Mouse (Mus musculus) liver (tissue): Measurements from ENCODE around the gene Armc6.
A peak's percentile ranks its signal among the peaks of the same experiment; 100 is the strongest.

Experiments used
- DNase-seq: peaks from one replicate; pipeline ENCODE4 v3.0.0-alpha.2; 2020; ENCODE audit warnings: mixed read lengths

Armc6 gene

GRCm38 (mm10) chr8:70234080-70234780 is at the start of gene Armc6, which contains the start of gene Sugp2:
Gene Armc6, minus strand, starts transcription at chr8:70234466.
Gene Sugp2, plus strand, starts transcription at chr8:70234226.
- peak; percentile 97 for DNase-seq

- no peak for DNase-seq
Observed at GRCm38 (mm10) chr8:70283136-70284077, 49.1 kb upstream of the Armc6 start.

- peak; percentile 86 for DNase-seq
Observed at GRCm38 (mm10) chr8:70282603-70283135, 48.4 kb upstream of the Armc6 start, which contains the start of gene Homer3. Gene Homer3, plus strand, starts transcription at chr8:70282827.

DNA sequence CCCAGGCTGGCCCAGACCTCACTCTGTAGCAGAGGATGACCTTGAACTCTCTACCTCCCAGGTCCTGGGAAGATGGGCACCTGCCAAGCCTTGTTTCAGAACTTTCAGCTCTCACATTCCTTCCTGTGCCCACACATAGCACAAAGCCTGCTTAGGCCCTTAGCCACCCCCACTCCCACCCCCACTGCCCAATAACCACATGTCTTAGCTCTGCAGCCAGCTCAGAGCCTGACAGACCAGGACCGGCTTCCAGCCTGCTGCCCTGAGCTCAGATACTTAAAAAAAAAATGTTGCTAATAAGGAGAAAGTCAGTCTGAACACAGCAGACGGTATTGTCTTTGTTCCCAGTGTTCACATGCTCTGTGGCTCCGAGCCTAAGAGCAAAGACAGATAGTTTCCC is 46.7 kb upstream of the Armc6 start:
- no peak for DNase-seq

DNA sequence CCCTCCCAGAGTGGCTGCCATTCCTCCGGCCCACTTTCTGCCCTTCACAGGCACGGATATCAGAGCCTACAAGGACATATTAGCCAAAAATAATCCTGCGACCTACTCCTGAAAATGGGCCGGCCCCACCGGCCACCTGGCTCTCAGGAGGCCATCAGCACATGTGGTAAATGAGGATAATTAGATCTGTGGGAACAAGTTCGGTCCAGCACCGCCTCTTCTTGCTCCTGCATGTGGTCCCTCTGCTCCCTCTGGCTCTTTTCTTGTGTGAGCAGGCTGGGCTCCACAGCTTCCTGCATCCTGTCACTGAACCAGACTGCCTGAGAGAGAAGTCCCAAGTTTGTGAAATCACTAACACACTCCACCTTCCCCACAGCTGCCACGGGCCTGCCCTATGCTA is 45.0 kb upstream of the Armc6 start:
- no peak for DNase-seq

GRCm38 (mm10) chr8:70278175-70278574 is 43.9 kb upstream of the Armc6 start:
- DNase-seq = no peak

DNA sequence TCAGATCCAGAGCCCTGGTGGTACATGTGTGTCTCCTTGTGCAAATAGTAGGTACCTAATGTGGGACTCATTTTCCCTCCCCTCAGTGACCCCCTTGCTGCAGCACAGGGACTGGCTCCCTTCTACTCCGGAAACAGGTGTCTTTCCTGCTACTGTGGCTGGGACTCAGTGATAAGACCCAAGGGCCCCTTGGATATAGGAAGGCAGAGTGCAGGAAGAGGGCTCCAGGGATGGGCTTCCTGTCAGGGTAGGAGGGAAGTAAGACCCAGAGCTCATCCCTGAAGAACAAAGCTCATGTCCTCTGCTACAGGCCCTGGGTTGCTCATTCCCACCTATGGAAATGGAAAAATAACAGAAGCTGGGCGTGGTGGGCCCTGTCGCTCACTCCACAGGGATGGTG is 42.2 kb upstream of the Armc6 start:
- DNase-seq = peak; percentile 36

- no peak for DNase-seq
Observed at GRCm38 (mm10) chr8:70274350-70274749, 40.1 kb upstream of the Armc6 start.

GRCm38 (mm10) chr8:70272949-70273348 is 38.7 kb upstream of the Armc6 start:
- peak; percentile 82 for DNase-seq

- DNase-seq = peak; percentile 40
Observed at GRCm38 (mm10) chr8:70268799-70269565, 34.7 kb upstream of the Armc6 start.

GRCm38 (mm10) chr8:70268311-70268710 is 34.0 kb upstream of the Armc6 start:
- no peak for DNase-seq

DNA sequence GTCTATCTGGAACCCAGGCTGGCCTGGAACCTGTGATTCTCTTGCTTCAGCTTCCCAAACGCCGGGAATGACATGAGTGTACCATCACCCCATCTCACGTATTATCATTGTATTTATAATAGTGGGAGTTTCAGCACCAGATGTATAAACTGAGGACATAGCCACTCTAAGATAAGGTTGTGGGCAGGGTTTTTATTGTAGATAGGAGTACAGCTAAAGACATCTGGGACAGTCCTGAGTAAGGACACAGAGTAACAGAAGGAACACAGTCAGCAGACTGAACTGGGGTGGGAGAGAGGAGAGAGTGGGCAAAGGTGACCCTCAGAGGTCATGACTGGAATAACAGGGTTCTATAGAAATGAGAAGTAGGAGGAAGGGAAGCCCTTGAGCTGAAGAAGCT is 33.4 kb upstream of the Armc6 start:
- no peak for DNase-seq

DNA sequence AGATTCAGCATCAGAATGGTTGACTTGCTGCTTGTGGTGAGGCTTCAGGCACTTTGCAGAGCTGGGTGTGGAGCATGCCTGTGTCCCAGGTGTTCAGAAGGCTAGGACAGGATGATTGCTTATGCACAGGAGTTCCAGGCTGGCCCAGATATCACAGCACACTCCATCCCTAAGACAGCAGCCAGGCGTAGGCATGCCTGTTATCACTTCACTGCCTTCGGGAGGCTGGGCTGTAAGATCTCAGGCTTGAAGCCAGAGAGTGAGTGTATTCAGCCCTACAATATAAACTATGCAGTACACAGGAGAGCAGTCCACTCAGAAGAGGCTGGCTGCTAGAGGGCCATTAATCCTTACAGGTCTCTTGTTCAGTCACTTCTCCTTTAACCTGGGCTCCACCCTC is 24.8 kb upstream of the Armc6 start:
- no peak for DNase-seq

DNA sequence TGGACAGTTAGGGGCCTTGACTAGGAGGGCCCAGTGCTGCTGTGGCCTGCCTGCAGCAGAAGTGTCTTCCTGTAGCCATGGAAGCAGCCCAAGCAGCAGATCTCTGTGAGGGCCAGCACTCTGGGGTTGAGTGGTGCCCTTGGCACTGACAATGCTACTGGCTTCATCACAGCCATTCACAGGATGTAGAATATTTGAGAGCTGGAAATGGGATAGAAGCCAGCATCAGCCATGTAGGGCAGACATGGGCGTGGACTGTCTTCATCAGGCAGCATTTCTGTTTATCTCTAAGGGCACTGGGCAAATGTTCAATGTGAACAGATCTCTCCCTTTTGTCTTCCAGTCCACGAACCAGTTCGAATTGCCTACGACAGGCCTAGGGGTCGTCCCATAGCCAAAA is 24.3 kb upstream of the Armc6 start:
- DNase-seq = no peak

GRCm38 (mm10) chr8:70257456-70257855 is 23.2 kb upstream of the Armc6 start:
- no peak for DNase-seq

DNA sequence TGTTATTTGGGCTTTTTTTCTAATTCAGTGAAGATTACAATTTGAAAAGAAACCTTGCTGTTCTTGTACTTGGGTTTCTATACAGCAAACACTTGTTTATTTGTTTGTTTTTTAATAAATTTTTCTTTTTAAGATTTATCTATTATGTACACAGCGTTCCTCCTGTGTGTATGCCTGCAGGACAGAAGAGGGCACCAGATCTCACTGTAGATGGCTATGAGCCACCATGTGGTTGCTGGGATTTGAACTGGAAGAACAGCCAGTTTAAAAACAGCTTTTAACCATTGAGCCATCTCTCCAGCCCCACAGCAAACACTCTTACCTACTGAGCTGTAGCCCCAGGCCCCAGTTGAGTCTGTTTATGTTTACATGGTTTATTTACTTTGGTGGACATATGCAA is 20.4 kb upstream of the Armc6 start:
- DNase-seq = no peak

DNA sequence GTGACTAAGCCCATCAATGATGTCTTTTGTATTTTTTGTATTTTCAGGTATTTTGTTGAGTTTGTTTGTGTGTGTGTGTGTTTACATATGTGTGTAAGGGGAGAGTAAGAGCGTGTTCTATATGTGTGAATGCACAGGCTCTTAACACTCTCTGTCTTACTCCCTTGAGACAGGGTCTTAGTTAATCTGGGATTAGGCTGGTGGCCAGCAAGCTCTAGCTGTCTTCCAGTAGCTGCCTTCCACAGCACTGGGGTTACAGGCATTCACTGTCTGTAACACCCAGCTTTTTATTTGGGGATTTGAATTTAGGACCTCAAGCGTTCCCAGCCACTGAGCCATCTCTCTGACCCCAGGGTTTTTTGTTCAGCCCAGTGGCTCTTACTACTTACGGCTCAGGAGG is 13.6 kb upstream of the Armc6 start:
- no peak for DNase-seq

DNA sequence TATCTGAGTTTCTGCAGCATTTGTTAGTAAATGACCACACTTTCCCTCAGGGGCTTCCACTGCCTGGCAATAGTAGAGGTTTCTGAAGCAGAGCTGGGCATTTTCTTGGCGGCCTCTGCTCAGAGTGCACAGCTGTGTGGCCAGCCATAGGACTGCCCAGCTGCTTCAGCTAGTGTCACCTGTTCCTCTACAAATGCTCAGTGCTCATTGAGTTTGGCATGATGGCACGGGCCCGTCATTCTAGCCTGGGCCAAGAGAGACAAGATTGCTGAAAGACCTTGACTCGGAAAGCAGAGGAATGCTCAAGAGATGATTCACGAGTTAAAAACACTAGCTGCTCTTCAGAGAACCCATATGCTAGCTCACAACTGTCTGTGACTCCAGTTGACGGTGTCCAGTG is 12.4 kb upstream of the Armc6 start:
- no peak for DNase-seq

DNA sequence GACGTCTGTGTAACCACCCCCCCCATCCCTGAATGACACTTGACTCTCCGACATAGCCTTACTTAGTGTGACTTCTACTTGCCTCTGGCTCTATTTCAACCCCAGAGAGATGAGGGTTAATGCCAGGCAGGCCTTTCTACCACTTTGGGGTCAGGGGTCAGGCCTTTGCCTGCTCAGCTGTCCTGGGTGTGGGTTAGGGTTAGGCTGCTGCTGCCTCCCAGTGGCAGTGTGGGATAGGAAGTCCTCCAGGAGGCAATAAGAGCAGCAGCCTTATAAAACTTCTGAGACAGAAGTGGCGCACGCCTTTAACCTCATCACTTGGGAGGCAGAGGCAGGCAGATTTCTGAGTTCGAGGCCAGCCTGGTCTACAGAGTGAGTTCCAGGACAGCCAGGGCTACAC is 6.4 kb upstream of the Armc6 start:
- no peak for DNase-seq

- no peak for DNase-seq
Observed at GRCm38 (mm10) chr8:70237842-70238241, 3.6 kb upstream of the Armc6 start.

GRCm38 (mm10) chr8:70234781-70235128 is 489 bp upstream of the Armc6 start:
- no peak for DNase-seq

GRCm38 (mm10) chr8:70233606-70234005 is 660 bp downstream of the Armc6 start:
- DNase-seq = no peak

GRCm38 (mm10) chr8:70230837-70231236 is 3.4 kb downstream of the Armc6 start:
- DNase-seq = no peak
